Mouse (Mus musculus): ENCODE data around the gene Osbpl10.

DNA sequence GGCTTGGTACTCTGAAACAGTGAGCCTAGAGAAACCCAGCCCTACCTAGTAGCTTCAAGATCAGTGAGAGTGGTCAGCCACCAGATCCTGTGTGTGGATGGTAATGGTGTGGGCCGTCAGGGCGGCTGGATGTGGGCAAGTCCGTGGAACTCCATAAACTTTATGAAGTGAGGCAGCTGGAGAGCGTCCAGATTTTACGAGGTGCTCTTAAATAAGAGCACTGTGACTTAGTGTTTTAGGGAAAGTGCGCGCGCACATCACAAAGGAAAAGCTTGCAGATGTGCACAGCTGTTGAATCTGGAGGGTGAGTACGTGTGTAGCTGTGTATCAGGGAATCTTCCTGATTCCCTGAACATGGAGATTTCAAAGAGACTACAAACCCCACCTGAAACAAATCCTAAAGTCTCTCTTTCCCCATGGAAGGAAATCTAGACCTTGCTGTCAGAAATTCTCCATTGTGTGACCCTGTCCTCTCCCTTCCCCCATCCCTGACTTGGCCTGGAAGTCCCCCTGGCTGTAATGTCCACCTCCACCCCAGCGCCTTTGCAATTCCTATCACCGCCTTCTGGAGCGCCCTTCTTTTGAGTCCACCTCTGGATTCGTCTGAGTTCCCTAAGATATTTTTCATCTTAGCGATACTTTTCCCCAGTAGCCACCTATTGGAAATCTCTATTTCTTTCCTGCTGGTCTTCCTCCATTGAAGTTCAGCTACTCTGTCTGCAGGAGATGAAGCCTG is 161.4 kb downstream of the Osbpl10 start:
- TF ChIP-seq GATA1 (IDR thresholded peaks at IDR 0.05; ENCODE audit: borderline replicate concordance, low read length) (no peak), FLI1 (IDR thresholded peaks at IDR 0.05; ENCODE audit: low read length) (no peak)
